Mouse (Mus musculus): ENCODE results near the gene Gm49630. TPM values are rescaled to one million over a fixed set of nuclear protein-coding genes. Genes with fewer than 3 reads are reported as not detected.
"Not testable (repeated sequence)": the region's sequence is repeated elsewhere in the genome, so short reads cannot be mapped to it uniquely, and the experiment has no call there.

Gm49630 gene
- polyA plus RNA-seq, 1 experiment from 2014 or later = not detected

GRCm38 (mm10) chr17:7366676-7367374, 5.0 kb downstream of the Gm49630 start:
- H3K9me3 ChIP-seq (ENCODE audit: low read depth, low read length); H3K9ac ChIP-seq; H3K4me2 ChIP-seq; H3K27ac ChIP-seq (ENCODE audit: low read depth); DNase-seq; H3K36me3 ChIP-seq (ENCODE audit: insufficient read depth); ATAC-seq (ENCODE audit: insufficient read depth); H3K4me1 ChIP-seq (ENCODE audit: insufficient read depth); H3K4me3 ChIP-seq (ENCODE audit: low read depth, low read length); H3K27me3 ChIP-seq (ENCODE audit: insufficient read depth, low read length): not testable (repeated sequence)
- 42% methylated on average over 4 of the region's 7 CpGs for WGBS

- H3K4me3 ChIP-seq (ENCODE audit: low read depth, low read length); H3K27ac ChIP-seq (ENCODE audit: low read depth); ATAC-seq (ENCODE audit: insufficient read depth); H3K4me2 ChIP-seq; H3K27me3 ChIP-seq (ENCODE audit: insufficient read depth, low read length); H3K9me3 ChIP-seq (ENCODE audit: low read depth, low read length); H3K4me1 ChIP-seq (ENCODE audit: insufficient read depth); H3K36me3 ChIP-seq (ENCODE audit: insufficient read depth); H3K9ac ChIP-seq; DNase-seq: not testable (repeated sequence)
- no CpG with 5 or more reads among the region's 1 CpGs for WGBS
These were observed 5.5 kb downstream of the Gm49630 start for GRCm38 (mm10) chr17:7366265-7366664.

- not testable (repeated sequence) for H3K4me3 ChIP-seq (ENCODE audit: low read depth, low read length); H3K4me2 ChIP-seq; DNase-seq; H3K9me3 ChIP-seq (ENCODE audit: low read depth, low read length); H3K27ac ChIP-seq (ENCODE audit: low read depth); H3K27me3 ChIP-seq (ENCODE audit: insufficient read depth, low read length); H3K4me1 ChIP-seq (ENCODE audit: insufficient read depth); ATAC-seq (ENCODE audit: insufficient read depth); H3K9ac ChIP-seq; H3K36me3 ChIP-seq (ENCODE audit: insufficient read depth)
- WGBS = no CpG with 5 or more reads among the region's 3 CpGs
These were observed 6.2 kb downstream of the Gm49630 start for GRCm38 (mm10) chr17:7365615-7366014.

- not testable (repeated sequence) for ATAC-seq (ENCODE audit: insufficient read depth); H3K27ac ChIP-seq (ENCODE audit: low read depth)
These were observed 10.9 kb downstream of the Gm49630 start for GRCm38 (mm10) chr17:7360749-7361465.

GRCm38 (mm10) chr17:7359806-7360205, 12.0 kb downstream of the Gm49630 start:
- not testable (repeated sequence) for ATAC-seq (ENCODE audit: insufficient read depth); DNase-seq; H3K4me3 ChIP-seq (ENCODE audit: low read depth, low read length); H3K9ac ChIP-seq; H3K9me3 ChIP-seq (ENCODE audit: low read depth, low read length); H3K4me2 ChIP-seq; H3K27me3 ChIP-seq (ENCODE audit: insufficient read depth, low read length); H3K4me1 ChIP-seq (ENCODE audit: insufficient read depth); H3K27ac ChIP-seq (ENCODE audit: low read depth); H3K36me3 ChIP-seq (ENCODE audit: insufficient read depth)
- WGBS = 78% methylated on average over 4 of the region's 4 CpGs

More at GRCm38 (mm10) chr17:7360749-7361465, 10.9 kb downstream of the Gm49630 start:
- H3K4me2 ChIP-seq; H3K27me3 ChIP-seq (ENCODE audit: insufficient read depth, low read length); H3K36me3 ChIP-seq (ENCODE audit: insufficient read depth); H3K4me1 ChIP-seq (ENCODE audit: insufficient read depth); H3K4me3 ChIP-seq (ENCODE audit: low read depth, low read length); H3K9ac ChIP-seq; DNase-seq; H3K9me3 ChIP-seq (ENCODE audit: low read depth, low read length): not testable (repeated sequence)
- 72% methylated on average over 8 of the region's 9 CpGs for WGBS

GRCm38 (mm10) chr17:7352596-7352995, 19.2 kb downstream of the Gm49630 start, which contains the start of gene Ttll2:
Gene Ttll2 (minus strand): TSS chr17:7352696.
- DNase-seq; H3K4me1 ChIP-seq (ENCODE audit: insufficient read depth); H3K4me2 ChIP-seq; H3K9me3 ChIP-seq (ENCODE audit: low read depth, low read length); H3K4me3 ChIP-seq (ENCODE audit: low read depth, low read length); H3K27me3 ChIP-seq (ENCODE audit: insufficient read depth, low read length); H3K9ac ChIP-seq; H3K36me3 ChIP-seq (ENCODE audit: insufficient read depth); H3K27ac ChIP-seq (ENCODE audit: low read depth); ATAC-seq (ENCODE audit: insufficient read depth): not testable (repeated sequence)
- WGBS = 67% methylated on average over 1 of the region's 1 CpGs

- ATAC-seq (ENCODE audit: insufficient read depth); DNase-seq; H3K36me3 ChIP-seq (ENCODE audit: insufficient read depth); H3K27me3 ChIP-seq (ENCODE audit: insufficient read depth, low read length); H3K4me3 ChIP-seq (ENCODE audit: low read depth, low read length); H3K9ac ChIP-seq; H3K9me3 ChIP-seq (ENCODE audit: low read depth, low read length); H3K4me1 ChIP-seq (ENCODE audit: insufficient read depth); H3K4me2 ChIP-seq; H3K27ac ChIP-seq (ENCODE audit: low read depth): not testable (repeated sequence)
- WGBS = 68% methylated on average over 2 of the region's 3 CpGs
These were observed 23.0 kb downstream of the Gm49630 start for GRCm38 (mm10) chr17:7348765-7349164.

- H3K4me3 ChIP-seq (ENCODE audit: low read depth, low read length); H3K9me3 ChIP-seq (ENCODE audit: low read depth, low read length); H3K9ac ChIP-seq; H3K27ac ChIP-seq (ENCODE audit: low read depth); H3K36me3 ChIP-seq (ENCODE audit: insufficient read depth); H3K27me3 ChIP-seq (ENCODE audit: insufficient read depth, low read length); H3K4me2 ChIP-seq; H3K4me1 ChIP-seq (ENCODE audit: insufficient read depth): not testable (repeated sequence)
- ATAC-seq (ENCODE audit: insufficient read depth) (peak; percentile 58), DNase-seq (peak; percentile 35)
- WGBS = 39% methylated on average over 7 of the region's 9 CpGs
These were observed 34.4 kb downstream of the Gm49630 start for GRCm38 (mm10) chr17:7337381-7337780.

GRCm38 (mm10) chr17:7332745-7333144, 39.0 kb downstream of the Gm49630 start:
- WGBS = 66% methylated on average over 3 of the region's 5 CpGs
- not testable (repeated sequence) for H3K4me2 ChIP-seq; H3K27ac ChIP-seq (ENCODE audit: low read depth); DNase-seq; H3K4me3 ChIP-seq (ENCODE audit: low read depth, low read length); H3K36me3 ChIP-seq (ENCODE audit: insufficient read depth); H3K4me1 ChIP-seq (ENCODE audit: insufficient read depth); H3K9ac ChIP-seq; H3K27me3 ChIP-seq (ENCODE audit: insufficient read depth, low read length); H3K9me3 ChIP-seq (ENCODE audit: low read depth, low read length); ATAC-seq (ENCODE audit: insufficient read depth)

GRCm38 (mm10) chr17:7326415-7326814, 45.4 kb downstream of the Gm49630 start:
- H3K9ac ChIP-seq; H3K9me3 ChIP-seq (ENCODE audit: low read depth, low read length); H3K27me3 ChIP-seq (ENCODE audit: insufficient read depth, low read length); DNase-seq; H3K36me3 ChIP-seq (ENCODE audit: insufficient read depth); H3K27ac ChIP-seq (ENCODE audit: low read depth); H3K4me1 ChIP-seq (ENCODE audit: insufficient read depth); H3K4me3 ChIP-seq (ENCODE audit: low read depth, low read length); H3K4me2 ChIP-seq: not testable (repeated sequence)
- WGBS = 41% methylated on average over 5 of the region's 8 CpGs
- peak; percentile 21; the same call in 1 of the 2 replicates for ATAC-seq (ENCODE audit: insufficient read depth)
